Mouse (Mus musculus): ENCODE results near the gene Sema4b.

Gene Sema4b

DNA sequence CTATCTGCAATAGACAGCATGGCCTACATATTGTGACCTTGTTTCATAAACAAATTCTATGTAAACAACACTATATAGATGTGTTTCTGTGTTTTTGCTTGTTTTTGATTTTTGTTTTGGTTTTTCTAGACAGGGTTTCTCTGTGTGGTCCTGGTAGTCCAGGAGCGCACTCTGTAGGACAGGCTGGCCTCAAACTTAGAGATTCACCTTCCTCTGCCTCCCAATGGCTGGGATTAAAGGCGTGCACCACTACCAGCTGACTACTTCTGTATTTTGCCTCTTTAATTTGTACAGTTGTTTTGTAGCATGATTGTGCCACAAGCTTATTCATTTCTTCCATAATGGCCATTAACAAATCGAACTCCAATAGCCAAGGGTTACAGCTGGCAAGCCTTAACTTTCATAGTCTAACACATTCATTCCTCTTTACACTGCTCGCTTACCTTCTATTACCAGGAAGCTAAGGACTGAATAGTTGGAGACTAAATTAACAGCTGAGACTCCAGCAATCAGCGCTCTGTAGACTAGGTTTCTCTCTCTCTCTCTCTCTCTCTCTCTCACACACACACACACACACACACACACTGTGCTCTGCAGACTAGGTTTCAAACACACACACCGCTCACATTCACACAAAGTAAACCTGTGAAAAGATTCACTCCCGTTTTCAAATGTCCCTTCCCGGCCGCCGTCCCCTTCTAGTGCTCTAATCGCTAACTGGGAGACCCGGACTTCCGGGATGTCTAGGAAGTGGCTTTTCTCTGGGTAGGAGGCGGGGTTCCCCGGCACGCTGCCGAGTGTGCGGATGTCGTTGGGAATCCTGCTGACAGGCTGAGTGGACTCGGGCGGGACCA lies 82.5 kb downstream of the Sema4b start, which contains the start of gene Vps33b:
Gene Vps33b (plus strand): TSS at position 753 of the 854 bp plus-strand sequence.
- ATAC-seq (ENCODE audit: low TSS enrichment), result peak; percentile 84

DNA sequence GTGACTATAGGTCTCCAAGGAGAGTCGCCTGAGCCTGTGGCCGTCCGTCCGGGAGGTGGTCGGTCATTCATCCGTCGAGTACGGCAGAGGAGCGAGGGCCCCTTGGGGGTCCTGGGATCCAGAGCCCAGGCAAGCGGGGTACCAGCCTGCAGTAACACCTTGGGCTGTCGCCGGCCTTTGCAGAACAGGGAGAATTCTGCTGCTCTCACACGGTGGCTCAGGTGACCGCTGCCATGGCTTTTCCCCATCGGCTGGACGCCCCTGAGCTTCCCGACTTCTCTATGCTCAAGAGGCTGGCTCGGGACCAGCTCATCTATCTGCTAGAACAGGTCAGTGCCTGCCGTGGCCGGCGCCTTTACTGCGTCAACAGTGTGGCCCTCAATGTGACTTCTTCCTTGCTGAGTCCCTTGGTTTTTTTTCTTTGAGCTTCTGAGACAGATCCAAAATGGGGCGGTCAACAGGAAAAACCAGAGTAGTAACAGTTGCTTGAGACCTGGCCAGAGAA lies 83.2 kb downstream of the Sema4b start:
- no peak for ATAC-seq (ENCODE audit: low TSS enrichment)

DNA sequence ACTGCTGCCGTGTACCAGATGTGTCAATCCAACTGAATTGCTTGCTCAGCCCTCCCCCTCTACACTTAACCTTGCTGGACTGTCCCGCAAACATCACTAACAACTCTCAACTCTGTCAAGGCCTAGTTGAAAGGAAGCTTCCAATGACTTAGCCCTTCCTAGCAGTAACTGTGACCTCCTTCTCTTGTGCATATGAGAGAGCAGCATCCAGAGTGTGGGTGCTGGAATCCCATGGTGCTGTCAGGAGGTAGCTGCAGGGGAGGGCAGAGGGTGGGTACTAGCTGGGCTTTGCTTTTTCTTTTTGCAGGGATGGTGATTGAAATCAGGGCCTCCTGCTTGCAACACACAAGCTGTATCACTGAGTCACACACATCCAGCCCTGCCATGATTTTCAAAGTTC lies 86.8 kb downstream of the Sema4b start:
- no peak for ATAC-seq (ENCODE audit: low TSS enrichment)

All from frontal cortex, adult (tissue).